Mouse (Mus musculus): ENCODE results near the gene Lias. TPM values are rescaled to one million over a fixed set of nuclear protein-coding genes. Genes with fewer than 3 reads are reported as not detected.

The Lias gene
- polyA plus RNA-seq, 1 experiment from 2014 or later = 64.1 TPM

GRCm38 (mm10) chr5:65428321-65428720 lies 37.0 kb downstream of the Lias start:
- Histone ChIP-seq H3K27ac (replicated peaks) (no peak overlapping the region), H3K36me3 (peaks cover 24% of the 10 kb centered on the region), H3K4me3 (no peak overlapping the region), H3K27me3 (no peaks in the 10 kb centered on the region), H3K4me1 (no peaks in the 10 kb centered on the region), H3K9ac (replicated peaks) (no peak overlapping the region), H3K9me3 (no peaks in the 10 kb centered on the region), H3K4me2 (replicated peaks) (no peak overlapping the region)
- no peak for ATAC-seq (ENCODE audit: low FRiP score, low read depth)
- WGBS = 29% methylated on average over 4 of the region's 4 CpGs

GRCm38 (mm10) chr5:65429441-65429840 lies 38.1 kb downstream of the Lias start:
- Histone ChIP-seq H3K4me2 (replicated peaks) (no peak overlapping the region), H3K9ac (replicated peaks) (no peak overlapping the region), H3K36me3 (peaks cover 19% of the 10 kb centered on the region), H3K4me3 (no peak overlapping the region), H3K4me1 (peaks cover 6% of the 10 kb centered on the region), H3K27me3 (no peaks in the 10 kb centered on the region), H3K9me3 (no peaks in the 10 kb centered on the region), H3K27ac (replicated peaks) (no peak overlapping the region)
- no peak for ATAC-seq (ENCODE audit: low FRiP score, low read depth)
- 93% methylated on average over 5 of the region's 5 CpGs for WGBS

DNA sequence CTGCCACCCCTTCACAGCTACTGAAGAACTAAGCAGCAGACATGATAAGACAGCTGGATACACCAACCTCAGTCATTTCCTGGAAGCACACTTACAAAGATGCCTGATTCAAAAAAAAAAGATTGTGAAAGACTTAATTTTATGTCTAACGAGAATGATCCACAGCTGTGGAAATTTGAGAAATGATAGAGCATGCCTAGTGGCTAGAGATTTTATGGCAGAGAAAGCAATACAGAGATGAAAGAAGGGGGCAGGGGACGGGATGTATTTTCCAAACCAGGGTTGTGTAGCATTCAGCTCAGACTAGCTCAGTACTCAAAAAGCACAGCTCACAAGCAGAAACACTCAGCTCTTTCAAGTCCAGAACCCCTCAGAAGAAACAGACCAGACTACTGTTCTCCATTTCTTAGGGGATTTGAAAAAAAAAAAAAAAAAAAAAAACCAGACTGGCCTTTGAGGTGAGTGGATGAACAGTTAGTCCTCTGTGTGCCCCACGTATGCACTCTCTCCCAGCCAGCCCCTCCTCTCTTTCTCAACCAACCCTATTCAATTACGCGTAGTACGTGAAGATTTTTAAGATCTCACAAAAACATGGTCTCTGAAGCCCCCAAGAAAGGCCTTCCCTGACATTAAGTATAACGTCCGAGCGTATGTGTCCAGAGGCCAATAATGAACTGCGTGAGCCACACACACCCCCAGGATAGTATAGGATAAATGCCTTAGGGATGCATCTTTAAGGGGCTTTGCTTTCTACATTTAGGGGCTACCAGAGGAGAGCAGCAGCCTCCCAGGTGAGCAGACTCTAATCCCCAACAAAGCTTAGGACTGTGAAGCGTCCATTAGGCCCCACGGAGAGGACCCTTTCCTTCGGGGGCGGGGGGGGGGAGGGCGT lies 43.4 kb downstream of the Lias start:
- Histone ChIP-seq H3K4me2 (replicated peaks) (peak overlapping the region; percentile 62), H3K4me3 (peak overlapping the region; percentile 85), H3K4me1 (peaks cover 10% of the 10 kb centered on the region), H3K9me3 (no peaks in the 10 kb centered on the region), H3K36me3 (no peaks in the 10 kb centered on the region), H3K9ac (replicated peaks) (peak overlapping the region; percentile 81), H3K27me3 (no peaks in the 10 kb centered on the region), H3K27ac (replicated peaks) (peak overlapping the region; percentile 75)
- peak; percentile 28 for ATAC-seq (ENCODE audit: low FRiP score, low read depth)
- WGBS = 4% methylated on average over 15 of the region's 15 CpGs

DNA sequence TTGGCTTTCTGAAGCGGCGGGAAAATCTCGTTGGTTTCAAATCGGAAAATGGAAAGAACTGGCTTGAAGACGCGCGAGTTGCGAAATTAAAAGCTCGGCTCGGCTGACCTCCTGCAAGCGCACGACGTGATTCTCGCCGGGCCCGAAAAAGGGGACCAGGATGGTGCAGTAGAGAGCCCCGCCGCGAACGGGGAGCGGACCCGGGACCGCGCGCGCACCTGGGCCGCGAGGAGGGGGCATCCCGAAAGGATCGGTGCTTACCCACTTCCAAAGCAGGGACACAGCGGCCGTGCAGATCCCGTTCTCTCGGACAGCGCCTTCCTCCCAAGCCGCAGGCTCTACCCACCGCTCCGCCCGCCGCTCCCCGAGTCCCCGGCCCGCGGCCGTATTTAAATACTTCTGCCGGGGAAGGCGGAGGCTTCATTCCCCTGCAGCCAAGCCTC lies 44.1 kb downstream of the Lias start:
- no peak; the same call in 1 of the 2 replicates for ATAC-seq (ENCODE audit: low FRiP score, low read depth)
- Histone ChIP-seq H3K4me2 (replicated peaks) (peak overlapping the region; percentile 62), H3K4me1 (peaks cover 10% of the 10 kb centered on the region), H3K9ac (replicated peaks) (peak overlapping the region; percentile 81), H3K9me3 (no peaks in the 10 kb centered on the region), H3K36me3 (no peaks in the 10 kb centered on the region), H3K27ac (replicated peaks) (peak overlapping the region; percentile 75), H3K4me3 (peak overlapping the region; percentile 85), H3K27me3 (no peaks in the 10 kb centered on the region)
- under 1% methylated on average over 46 of the region's 47 CpGs for WGBS

DNA sequence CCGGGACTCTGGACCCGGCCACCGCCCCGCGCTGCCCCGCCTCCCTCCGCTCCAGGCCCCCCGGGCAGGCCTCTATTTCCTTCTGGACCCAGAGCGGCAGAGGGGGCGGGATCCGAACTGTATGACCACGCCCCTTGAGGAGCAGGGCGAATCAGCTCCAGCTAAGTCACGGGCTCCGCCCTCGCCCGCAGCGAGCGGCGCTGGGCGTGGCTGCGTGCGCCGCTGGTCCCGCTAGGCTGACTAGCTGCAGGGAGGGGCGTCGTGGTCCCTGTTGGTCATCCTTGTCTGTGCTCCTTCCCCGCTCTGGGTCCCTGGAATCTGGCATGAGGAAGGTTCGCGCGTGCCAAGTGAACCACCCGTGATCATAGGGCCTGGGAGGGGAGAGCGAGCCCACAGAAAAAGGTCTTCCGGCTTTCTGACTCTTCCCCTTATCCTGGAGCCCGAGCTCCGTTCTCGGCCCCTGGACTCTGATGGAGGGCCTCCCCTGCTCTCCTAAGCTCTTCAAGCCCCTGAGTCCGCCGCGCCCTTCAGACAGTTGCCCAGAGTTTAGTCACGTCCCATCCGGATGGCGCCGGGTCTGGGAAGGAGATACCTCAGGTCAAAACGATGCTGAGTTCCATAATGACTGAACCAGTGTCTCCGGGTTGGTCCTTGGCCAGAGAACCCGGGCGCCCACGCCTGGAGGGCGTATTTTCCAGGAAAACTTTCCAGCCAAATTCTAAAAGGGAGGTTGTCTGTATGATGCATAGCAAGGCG lies 44.7 kb downstream of the Lias start, which contains the start of gene Ugdh:
Ugdh (minus strand) TSS at position 144 of the 756 bp plus-strand sequence.
- whole genome bisulfite sequencing = under 1% methylated on average over 51 of the region's 51 CpGs
- peak; percentile 98 for ATAC-seq (ENCODE audit: low FRiP score, low read depth)
- Histone ChIP-seq H3K4me2 (replicated peaks) (peak within 1 kb of the TSS; percentile 62), H3K4me3 (peak within 1 kb of the TSS; percentile 85), H3K27ac (replicated peaks) (peak within 1 kb of the TSS; percentile 75), H3K27me3 (no peaks in the 10 kb centered on the region), H3K9me3 (no peaks in the 10 kb centered on the region), H3K9ac (replicated peaks) (peak within 1 kb of the TSS; percentile 81), H3K36me3 (no peaks in the 10 kb centered on the region), H3K4me1 (peaks cover 10% of the 10 kb centered on the region)

DNA sequence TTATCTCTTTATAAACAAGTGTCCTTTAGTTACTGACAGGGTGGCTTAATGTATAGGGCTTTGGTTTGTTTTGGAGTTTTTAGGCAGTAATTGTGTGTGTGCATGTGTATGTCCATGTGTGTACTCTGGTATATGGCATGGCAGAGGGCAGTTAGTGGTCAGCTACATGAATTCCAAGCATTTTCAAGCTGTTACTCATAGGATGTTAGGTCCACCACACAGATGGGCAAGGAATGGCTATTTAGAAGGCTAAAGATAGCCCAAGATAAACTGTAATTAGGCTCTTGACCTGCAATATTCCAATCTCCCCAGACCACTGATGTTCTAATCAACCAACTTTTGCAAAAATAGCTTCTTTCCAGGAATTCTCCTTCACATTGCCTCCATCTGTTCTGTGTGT lies 46.7 kb downstream of the Lias start:
- H3K27ac ChIP-seq (replicated peaks) = no peak overlapping the region
- H3K4me1 ChIP-seq = peaks cover 10% of the 10 kb centered on the region
- ATAC-seq (ENCODE audit: low FRiP score, low read depth) = no peak

GRCm38 (mm10) chr5:65444981-65445380 lies 53.7 kb downstream of the Lias start:
- no peaks in the 10 kb centered on the region for H3K9me3 ChIP-seq
- no peaks in the 10 kb centered on the region for H3K4me1 ChIP-seq
- no peak for ATAC-seq (ENCODE audit: low FRiP score, low read depth)
- H3K27me3 ChIP-seq = no peaks in the 10 kb centered on the region
- no peak overlapping the region for H3K4me3 ChIP-seq
- no peak overlapping the region for H3K27ac ChIP-seq (replicated peaks)
- 75% methylated on average over 3 of the region's 6 CpGs for WGBS
- peaks cover 2% of the 10 kb centered on the region for H3K36me3 ChIP-seq
- no peak overlapping the region for H3K9ac ChIP-seq (replicated peaks)
- H3K4me2 ChIP-seq (replicated peaks) = no peak overlapping the region

More for the DNA sequence above, 46.7 kb downstream of the Lias start:
- Histone ChIP-seq H3K36me3 (no peaks in the 10 kb centered on the region), H3K4me3 (no peak overlapping the region), H3K9ac (replicated peaks) (no peak overlapping the region), H3K27me3 (no peaks in the 10 kb centered on the region), H3K4me2 (replicated peaks) (no peak overlapping the region), H3K9me3 (no peaks in the 10 kb centered on the region)

DNA sequence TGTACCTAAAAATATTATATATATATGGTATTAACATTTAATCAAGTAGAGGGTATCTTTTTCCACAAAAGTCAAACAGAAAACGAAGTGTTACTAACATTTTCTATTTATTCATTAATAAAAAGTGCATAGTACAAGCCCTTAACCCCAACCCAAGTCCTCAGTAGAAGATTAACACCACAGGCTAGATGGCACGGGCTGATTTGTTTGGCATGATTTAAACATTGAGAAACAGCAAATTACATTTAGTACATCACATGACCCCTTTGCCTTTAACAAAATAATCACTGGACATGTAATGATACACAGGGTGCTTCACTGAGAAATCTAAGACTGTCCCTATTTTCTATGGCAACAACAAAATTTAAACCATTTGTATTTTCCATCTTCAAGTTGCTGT lies 55.5 kb downstream of the Lias start:
- Histone ChIP-seq H3K4me2 (replicated peaks) (no peak overlapping the region), H3K4me3 (no peak overlapping the region), H3K9me3 (no peaks in the 10 kb centered on the region), H3K27ac (replicated peaks) (no peak overlapping the region), H3K4me1 (no peaks in the 10 kb centered on the region), H3K36me3 (peaks cover 2% of the 10 kb centered on the region), H3K27me3 (no peaks in the 10 kb centered on the region), H3K9ac (replicated peaks) (no peak overlapping the region)
- WGBS = 73% methylated on average over 2 of the region's 2 CpGs
- no peak for ATAC-seq (ENCODE audit: low FRiP score, low read depth)

- 85% methylated on average over 2 of the region's 2 CpGs for WGBS
- H3K4me1 ChIP-seq = no peaks in the 10 kb centered on the region
- H3K4me3 ChIP-seq = no peak overlapping the region
- H3K27ac ChIP-seq (replicated peaks) = no peak overlapping the region
- H3K4me2 ChIP-seq (replicated peaks) = no peak overlapping the region
- no peaks in the 10 kb centered on the region for H3K27me3 ChIP-seq
- ATAC-seq (ENCODE audit: low FRiP score, low read depth) = no peak
- peaks cover 2% of the 10 kb centered on the region for H3K36me3 ChIP-seq
- H3K9me3 ChIP-seq = no peaks in the 10 kb centered on the region
- no peak overlapping the region for H3K9ac ChIP-seq (replicated peaks)
Observed at GRCm38 (mm10) chr5:65447826-65448225, 56.5 kb downstream of the Lias start.

DNA sequence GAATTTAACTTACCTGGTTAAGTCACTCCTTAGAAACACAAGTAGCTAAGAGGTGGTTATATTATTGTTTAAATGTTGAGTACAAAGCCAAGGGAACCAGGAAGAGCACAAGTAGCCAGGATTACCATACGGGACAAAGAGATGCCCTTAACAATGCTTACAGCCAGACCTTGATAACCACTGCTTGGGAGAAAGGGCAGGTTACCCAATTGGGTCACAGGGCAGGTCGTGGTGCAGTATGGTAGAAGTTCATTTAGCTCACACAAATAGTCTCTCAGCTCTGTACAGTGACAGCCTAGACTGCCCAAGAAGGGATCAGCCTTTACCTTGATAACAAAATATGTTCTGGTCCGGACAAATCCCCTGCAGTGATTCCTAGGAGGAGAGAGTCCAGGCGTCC lies 57.6 kb downstream of the Lias start:
- H3K36me3 ChIP-seq = peaks cover 2% of the 10 kb centered on the region

DNA sequence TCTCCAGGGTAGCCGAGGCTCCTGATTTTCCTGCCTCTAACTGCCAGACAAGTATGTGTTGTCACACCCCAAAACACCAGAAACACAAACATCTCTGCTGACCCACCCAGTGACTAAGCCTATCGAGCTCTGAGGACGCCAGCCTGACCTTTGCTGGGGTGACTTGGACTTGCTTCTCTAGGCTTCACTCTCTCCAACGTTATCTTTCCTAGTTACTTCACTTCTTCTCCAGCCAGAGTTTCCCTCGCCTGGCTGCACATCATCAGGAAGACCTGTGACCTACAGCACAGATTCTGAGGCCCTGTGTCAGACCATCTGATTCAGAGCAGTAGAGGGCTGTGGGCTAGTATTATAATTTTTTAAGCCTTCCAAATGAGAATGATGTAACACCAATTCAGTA lies 63.5 kb downstream of the Lias start:
- no peak overlapping the region for H3K4me3 ChIP-seq
- 81% methylated on average over 5 of the region's 5 CpGs for WGBS

More for the DNA sequence above, 57.6 kb downstream of the Lias start:
- H3K9ac ChIP-seq (replicated peaks) = no peak overlapping the region
- no peaks in the 10 kb centered on the region for H3K4me1 ChIP-seq
- no peak overlapping the region for H3K4me2 ChIP-seq (replicated peaks)
- H3K27ac ChIP-seq (replicated peaks) = no peak overlapping the region
- H3K4me3 ChIP-seq = no peak overlapping the region
- no peaks in the 10 kb centered on the region for H3K9me3 ChIP-seq
- H3K27me3 ChIP-seq = no peaks in the 10 kb centered on the region
- no peak for ATAC-seq (ENCODE audit: low FRiP score, low read depth)
- WGBS = 81% methylated on average over 4 of the region's 4 CpGs

More for the DNA sequence above, 63.5 kb downstream of the Lias start:
- no peak overlapping the region for H3K27ac ChIP-seq (replicated peaks)
- H3K27me3 ChIP-seq = no peaks in the 10 kb centered on the region
- H3K9ac ChIP-seq (replicated peaks) = no peak overlapping the region
- H3K36me3 ChIP-seq = no peaks in the 10 kb centered on the region; the same call in 1 of the 2 replicates
- no peaks in the 10 kb centered on the region for H3K4me1 ChIP-seq
- ATAC-seq (ENCODE audit: low FRiP score, low read depth) = no peak
- H3K9me3 ChIP-seq = no peaks in the 10 kb centered on the region
- H3K4me2 ChIP-seq (replicated peaks) = no peak overlapping the region

All from midbrain, embryonic 12.5 days (tissue).